Mouse (Mus musculus): Measurements from ENCODE around the gene Ntm.

- TF ChIP-seq CTCF (IDR thresholded peaks at IDR 0.05 in 2 of 3, conservative IDR thresholded peaks at IDR 0.05 in 1 of 3; ENCODE audit: control insufficient read depth in 1 of 3, insufficient read depth in 1 of 3, low read depth in 2 of 3, low read length in 3 of 3, poor library complexity in 1 of 3, severe bottlenecking in 1 of 3) = no peak
- TF ChIP-seq BHLHE40 (IDR thresholded peaks at IDR 0.05; ENCODE audit: borderline replicate concordance, low read depth, low read length) = no peak
- no peak for TF ChIP-seq POLR2A (IDR thresholded peaks at IDR 0.05; ENCODE audit: control insufficient read depth in 1 of 2, insufficient read depth in 1 of 2, low read depth in 1 of 2, low read length in 2 of 2, poor library complexity in 1 of 2)
- TF ChIP-seq GATA1 (IDR thresholded peaks at IDR 0.05; ENCODE audit: low read depth, low read length) = no peak
- TF ChIP-seq MAX (IDR thresholded peaks at IDR 0.05; ENCODE audit: low read length) = no peak
- TF ChIP-seq EP300 (IDR thresholded peaks at IDR 0.05; ENCODE audit: low read depth in 1 of 2, low read length in 2 of 2) = no peak
- TF ChIP-seq CHD2 (IDR thresholded peaks at IDR 0.05; ENCODE audit: low read length) = no peak
- TF ChIP-seq POLR2AphosphoS2 (IDR thresholded peaks at IDR 0.05; ENCODE audit: low read length) = no peak
- TF ChIP-seq MAFK (IDR thresholded peaks at IDR 0.05; ENCODE audit: borderline replicate concordance, low read depth, low read length) = no peak
- TF ChIP-seq CHD1 (IDR thresholded peaks at IDR 0.05; ENCODE audit: low read depth, low read length) = no peak
Observed at GRCm38 (mm10) chr9:29772625-29773388, 190.1 kb downstream of the Ntm start.

Measured in MEL (cell line).